Mouse (Mus musculus): ENCODE results near the gene Zfp212.
A peak's percentile ranks its signal among the peaks of the same experiment; 100 is the strongest.

Zfp212 gene

DNA sequence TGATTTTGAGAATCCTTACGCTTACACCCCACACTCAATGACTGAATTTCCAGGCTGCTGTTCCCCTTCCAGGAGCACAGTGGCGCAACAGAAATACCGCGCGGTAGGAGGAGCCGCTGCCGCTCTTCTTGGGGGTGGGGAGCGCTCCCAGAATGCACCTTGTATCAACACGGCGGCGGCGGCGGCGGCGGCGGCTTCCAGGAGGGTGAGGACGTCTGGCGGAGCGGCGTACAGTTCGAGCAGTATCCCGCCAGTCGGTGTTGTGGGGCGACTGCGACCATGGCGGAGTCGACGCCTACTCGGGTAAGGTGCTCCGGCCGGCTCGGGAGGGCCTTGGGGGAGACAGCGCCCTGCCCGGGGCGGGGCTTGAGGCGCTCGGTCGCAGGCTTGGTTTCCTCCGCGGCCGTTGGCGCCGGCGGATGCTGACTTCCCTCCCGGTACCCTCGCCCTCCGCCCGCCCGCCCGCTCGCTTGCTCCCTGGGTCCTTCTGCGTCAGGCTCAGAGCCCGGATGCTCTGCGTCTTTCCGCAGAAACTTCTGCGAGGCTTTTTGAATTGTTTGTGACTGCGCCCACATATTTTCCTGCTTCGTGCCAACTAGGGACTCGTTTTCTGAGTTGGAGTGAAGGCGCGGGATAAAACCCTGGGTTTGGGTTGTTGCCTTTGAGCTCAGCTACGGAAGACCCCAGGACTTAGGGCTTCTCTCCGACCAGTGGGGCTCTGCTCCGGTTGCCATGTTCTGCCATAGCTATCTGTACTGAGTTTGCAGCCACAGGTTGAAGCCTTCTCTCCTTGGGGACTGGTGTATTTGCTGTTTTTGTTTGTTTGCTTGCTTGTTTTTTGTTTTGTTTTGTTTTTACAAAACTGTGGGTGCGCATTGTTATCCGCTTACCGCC is at the start of gene Zfp212:
TSS of gene Zfp212 (plus strand) at position 30 of the 894 bp plus-strand sequence.
- peak; percentile 85 for DNase-seq

DNA sequence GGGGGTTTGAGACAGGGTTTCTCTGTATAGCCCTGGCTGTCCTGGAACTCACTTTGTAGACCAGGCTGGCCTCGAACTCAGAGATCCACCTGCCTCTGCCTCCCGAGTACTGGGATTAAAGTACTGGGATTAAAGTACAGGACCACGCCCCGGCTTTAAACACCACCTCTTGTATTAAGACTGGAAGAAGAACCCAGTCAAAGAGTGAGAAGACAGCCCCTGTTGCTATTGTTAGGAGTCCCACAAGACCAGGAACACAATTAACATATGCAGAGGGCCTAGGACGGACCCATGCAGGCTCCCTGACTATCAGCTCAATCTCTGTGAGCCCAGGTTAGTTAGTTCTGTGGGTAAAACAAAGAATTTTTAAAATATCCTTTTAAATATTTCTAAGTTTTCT is 48.0 kb upstream of the Zfp212 start:
- DNase-seq = no peak

DNA sequence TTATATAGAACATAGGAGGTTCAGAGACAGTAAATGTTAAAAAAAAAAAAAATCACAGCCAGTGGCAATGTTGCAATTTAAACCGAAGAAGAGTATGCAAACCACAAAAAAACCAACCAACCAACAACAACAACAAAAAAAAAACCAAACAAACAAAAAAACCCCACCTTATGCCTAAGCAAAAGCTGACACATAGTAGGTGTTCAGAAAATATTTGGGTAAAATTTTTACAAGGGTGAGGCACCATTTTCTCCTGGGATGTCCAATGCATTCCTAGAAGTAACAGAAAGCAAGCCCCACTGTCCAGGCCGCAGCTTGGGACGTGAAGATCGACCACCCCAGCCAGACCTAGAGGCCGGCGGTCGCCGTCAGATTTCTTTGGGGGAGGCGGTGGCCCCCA is 43.2 kb upstream of the Zfp212 start, which contains the start of gene Zfp282:
TSS of gene Zfp282 (plus strand) at position 147 of the 400 bp plus-strand sequence.
- DNase-seq = no peak

DNA sequence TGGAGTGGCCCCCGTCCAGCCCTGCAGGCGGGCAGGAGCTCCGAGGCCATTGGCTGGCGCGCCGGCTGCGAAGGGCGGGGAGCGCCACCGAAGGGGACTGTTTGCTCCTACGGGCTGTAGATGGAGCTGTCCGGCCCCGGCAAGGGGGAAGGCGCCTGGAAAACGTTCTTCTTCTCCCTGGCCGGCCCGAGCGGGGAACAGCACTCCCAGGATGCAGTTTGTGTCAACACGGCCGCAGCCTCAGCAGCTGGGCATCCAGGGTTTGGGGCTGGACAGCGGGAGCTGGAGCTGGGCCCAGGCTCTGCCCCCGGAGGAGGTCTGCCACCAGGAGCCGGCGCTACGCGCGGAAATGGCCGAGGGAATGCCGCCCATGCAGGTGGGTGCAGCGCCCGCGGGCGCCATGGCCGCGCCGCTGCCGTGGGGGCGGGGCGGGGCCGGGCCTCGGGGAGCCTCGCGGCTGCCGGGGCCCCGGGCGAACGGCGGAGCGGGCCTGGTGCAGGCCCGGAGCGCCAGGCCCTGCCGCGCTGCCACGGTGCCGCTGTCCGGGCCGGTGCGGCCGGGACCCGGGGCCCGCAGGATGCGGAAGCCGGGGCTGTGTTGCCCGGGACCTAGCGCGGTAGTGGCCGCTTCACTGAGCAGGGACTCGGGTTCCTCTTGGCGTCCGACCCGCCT is 42.7 kb upstream of the Zfp212 start:
- peak; percentile 89 for DNase-seq

DNA sequence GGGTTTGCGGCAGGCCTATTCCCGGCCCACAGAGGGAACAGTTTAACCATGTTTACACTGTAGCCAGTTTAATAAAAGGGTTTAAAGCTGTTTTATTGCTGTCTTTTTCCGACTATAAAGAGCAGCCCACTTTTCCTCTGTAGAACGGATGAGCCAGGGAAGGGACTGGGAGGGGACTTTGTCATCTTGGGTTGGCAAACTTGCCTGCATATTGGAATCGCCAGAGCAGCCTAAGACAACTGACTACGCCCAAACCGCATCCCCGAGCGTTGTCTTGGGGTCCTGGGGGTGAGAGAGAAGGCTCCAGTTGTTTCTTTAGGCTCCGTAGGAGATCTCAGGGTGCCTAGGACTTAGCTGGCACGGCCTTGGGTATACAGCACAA is 42.2 kb upstream of the Zfp212 start:
- no peak for DNase-seq

DNA sequence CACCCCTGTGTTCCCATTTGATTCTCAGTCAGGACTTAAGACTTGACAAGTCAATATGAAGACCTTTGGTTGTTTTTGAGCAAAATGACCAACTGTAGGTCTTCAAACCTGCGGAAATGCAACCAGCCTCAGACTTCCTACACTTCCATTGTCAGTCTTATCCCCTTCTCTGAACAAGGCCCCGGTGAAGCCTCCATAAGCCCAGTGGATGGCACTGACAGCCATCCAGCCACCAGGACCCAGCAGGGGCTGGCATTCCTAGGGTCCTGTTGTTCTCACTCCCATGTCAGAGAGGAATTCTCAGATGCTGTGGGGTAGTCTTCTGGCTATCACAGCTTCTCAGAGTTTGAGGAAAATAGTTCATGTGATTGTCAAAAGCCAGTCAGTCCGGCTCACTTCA is 41.7 kb upstream of the Zfp212 start:
- DNase-seq = no peak

DNA sequence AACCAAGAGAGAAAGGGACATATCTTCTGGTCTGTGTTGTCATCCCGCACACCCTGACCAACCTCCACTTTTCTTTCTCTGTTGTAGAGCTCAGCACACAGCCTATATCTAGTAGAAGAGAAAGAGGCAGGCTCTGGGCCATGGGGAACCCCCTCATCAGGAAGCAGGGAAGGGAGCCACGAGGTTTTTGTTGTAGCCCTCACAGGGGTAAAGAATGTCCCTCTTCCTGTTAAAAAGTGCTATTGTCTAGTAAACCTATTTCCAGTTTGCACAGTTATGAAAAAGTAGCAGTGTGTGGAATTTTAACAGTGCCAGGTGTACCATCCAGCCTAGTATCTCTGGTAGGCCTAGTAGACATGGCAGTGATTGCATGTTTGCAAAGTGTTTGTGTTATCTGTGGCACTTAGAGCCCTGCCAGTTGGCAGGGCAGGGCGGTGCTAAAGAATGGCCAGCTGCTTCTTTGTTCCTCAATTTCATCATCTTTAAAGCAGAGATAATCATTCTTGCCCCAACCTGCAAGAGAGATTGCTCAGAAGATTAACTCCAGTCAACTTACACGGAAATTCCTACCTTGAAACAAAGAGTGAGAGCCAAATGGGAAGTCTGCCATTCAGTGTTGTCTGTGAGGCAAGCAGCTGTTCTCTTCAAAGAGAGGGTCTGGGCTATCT is 41.1 kb upstream of the Zfp212 start:
- DNase-seq = no peak

DNA sequence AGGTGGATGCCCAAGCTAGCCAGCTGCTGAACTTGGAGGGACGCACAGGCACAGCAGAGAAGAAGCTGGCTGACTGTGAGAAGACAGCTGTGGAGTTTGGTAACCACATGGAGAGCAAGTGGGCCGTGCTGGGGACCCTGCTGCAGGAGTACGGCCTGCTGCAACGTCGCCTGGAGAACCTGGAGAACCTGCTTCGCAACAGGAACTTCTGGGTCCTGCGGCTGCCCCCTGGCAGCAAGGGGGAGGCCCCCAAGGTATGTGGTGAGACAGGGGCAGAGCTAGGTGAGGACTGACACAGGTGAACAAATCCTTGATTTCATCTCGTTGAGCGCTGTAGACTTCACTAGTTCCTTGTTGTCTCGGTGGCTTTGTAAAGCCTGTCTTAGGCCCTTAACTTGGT is 40.1 kb upstream of the Zfp212 start:
- no peak for DNase-seq

DNA sequence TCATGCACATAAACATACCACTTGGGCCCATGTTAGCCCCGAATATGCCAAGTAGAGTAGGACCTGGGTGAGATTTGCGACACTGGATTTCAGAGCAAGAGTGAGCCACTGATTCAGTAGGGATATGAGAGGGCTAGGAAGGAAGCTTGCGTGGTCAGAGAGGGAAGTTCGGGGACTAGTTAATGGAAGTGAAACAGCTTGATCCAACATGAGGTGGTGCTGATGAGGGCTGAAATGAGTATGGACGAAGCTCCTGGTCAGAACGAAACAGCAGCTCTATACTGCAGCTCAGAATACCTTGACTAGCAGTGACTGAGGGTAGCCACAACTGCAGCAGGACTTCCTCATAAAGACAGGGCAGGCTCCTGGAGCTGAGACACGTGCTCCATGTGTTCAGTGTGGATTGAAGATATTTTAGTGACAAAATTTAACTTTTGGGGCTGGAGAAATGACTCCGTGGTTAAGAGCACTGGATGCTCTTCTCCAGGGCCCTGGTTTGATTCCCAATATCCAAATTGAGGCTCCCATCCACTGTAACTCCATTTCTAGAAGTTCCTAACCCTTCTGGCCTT is 31.4 kb upstream of the Zfp212 start:
- DNase-seq = no peak

DNA sequence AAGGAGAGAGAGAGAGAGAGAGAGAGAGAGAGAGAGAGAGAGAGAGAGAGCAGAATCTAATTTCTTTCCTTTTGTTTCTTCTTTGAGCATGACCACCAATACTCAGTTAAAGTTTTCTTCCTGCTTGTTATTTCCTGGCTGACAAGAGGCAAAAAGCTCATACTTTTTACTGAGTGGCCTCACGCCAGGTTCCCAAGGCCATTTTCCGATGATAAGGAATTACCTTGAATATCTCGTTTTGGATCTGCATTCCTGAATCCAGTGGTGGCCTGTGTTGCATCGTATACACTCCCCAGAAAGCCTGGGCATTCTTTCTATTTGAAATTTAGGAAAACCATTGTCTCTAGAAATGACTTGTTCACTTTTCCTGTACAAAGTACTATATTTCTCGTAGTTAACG is 20.9 kb upstream of the Zfp212 start:
- no peak for DNase-seq

DNA sequence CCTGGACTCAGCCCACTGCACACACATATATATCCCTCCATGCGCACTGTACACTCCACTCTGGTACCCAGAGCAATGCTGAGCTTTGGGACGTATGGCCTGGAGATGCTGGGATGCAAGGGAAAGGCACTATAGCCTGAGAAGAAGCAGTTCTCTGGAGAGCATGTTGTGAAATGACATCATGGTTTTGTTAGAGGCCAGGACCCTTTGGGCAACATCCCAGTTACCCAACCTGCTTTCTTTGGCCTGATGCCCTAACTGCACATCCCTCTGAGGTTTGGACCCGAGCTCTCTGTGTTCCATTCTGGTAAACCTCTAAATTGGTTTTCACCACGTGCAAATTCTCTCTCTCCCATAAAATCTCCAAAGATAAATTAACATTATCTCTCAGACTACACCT is 16.7 kb upstream of the Zfp212 start:
- DNase-seq = peak; percentile 68

DNA sequence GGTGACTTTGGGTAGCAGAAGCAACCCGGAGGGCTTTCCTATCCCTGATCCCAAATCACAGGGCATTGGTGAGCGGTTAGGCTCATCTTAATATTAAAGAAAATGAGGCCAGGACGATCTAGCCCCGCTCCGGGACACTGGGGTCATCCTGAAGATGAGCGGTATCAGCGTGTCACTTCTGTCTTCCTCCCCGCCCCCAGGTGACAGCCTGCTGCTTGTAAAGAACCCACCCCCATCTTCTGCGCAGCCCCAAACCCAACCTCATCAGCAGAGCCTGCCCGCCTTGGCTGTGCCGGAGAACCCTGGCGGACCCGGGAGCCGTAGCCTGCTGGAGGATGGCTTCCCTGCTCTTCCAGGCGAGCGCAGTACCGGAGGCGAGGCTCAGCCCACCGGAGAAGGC is 15.9 kb upstream of the Zfp212 start:
- no peak for DNase-seq

DNA sequence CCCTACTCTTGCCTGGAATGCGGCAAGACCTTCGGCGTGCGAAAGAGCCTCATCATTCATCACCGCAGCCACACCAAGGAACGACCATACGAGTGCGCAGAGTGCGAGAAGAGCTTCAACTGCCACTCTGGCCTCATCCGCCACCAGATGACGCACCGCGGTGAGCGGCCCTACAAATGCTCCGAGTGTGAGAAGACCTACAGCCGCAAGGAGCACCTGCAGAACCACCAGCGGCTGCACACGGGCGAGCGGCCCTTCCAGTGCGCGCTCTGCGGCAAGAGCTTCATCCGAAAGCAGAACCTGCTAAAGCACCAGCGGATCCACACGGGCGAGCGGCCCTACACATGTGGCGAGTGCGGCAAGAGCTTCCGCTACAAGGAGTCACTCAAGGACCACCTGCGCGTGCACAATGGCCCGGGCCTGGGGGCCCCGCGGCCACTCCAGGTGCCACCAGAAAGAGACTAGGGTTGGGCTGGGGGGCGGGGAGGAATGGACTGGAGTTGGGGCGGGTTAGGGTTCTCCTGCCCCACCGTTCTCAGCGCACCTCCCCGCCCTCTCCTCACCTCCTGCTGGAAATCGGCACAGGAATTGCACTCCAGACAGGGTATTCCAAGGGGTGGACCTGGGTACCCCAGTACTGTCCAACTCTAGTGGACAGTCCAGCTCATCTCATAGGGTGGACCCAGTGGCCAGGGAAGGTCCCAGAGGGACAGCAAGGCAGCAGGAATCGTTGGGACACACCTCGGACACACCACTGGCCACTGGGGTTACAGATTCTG is 15.2 kb upstream of the Zfp212 start:
- no peak for DNase-seq

DNA sequence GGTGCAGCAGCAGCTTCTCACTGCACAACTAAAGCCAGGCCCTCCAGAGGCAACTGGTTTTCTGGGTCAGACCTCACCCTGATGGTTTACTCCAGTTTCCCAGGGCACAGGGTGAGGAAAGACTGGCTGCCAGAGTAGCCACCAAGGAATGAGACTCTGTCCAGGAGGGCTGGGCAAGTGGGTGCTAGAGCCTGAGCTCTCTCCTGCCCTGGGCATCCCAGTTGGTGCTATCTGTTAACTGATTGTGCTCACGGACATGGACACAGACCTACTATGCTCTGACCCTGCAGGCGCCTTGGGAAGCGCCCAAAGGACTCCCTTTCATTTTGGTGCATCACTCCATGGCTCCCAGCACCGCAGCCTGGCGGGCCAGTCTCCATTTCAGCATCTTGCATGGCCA is 13.9 kb upstream of the Zfp212 start:
- no peak for DNase-seq

DNA sequence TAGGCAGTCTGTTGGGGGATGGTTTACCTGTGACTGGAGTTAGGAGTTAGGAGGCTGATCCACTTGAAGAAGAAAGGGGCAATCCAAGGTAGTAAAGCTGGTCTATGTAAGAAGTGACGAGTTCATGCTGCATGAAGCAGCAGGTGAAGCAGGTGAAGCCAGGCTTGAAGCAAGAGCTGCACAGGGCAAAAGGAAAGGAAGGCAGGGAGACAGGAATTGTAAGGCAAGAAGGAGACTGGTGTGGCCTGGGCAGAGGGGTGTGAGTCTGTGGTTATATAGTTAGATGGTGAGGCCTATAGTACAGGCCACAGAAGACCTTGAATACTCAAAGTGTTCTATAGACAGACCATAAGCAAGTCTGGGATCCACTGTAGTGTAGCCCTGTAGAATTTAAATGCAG is 11.3 kb upstream of the Zfp212 start:
- DNase-seq = no peak

DNA sequence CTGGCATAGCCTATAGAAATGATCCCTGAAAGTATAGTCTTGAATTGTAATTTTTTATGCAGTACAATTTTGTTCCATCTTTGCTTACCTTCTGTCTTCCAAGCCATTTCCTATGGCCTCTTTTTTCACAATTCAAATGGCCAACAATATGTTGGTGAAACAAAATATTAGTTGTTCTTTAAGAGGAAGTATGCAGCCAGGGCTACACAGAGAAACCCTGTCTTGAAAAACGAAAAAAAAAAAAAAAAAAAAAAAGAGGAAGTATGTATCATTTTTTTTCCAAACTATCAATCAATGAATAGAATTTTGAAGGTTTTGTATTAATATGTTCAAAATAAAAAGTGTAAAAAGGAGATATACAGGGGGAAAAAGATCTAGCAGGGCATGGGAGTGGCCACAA is 8.6 kb upstream of the Zfp212 start:
- no peak for DNase-seq

DNA sequence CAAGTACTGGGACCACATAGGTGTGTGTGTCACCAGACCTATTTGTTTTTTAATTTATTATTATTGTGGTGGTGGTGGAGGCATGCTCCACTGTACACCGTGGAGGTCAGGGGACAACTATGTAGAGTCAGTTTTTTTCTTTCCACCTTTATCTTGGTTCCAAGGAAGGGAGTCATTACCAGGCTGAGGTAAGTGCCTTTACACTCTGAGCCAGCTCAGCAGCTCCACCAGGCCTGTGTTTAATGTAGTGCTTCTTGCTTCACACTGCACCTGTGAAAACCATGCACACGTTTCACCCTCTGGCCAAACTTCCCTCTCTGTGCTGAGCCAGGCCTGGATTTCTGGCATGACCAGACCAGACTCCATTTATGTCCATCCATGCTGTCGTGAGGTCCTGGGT is 7.3 kb upstream of the Zfp212 start:
- DNase-seq = no peak

DNA sequence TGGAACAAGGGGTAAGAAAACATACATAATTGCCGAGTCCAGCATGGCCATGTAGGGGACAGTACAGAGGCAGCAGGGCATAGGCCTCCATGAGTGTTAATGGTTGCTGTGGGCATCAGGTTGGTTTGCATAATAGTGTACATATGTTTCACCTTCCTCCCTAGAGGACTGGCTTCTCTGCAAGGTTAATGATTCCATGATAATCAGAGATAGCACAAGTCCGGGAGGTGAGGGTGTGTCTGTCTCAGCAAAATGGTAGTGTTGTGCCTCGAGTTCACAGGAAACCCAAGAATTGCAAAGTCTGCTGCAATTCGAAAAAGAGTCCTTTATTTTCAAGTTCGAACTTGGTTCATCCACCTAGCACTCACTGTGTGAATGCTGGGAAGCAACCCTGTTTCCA is 3.2 kb upstream of the Zfp212 start:
- DNase-seq = no peak

DNA sequence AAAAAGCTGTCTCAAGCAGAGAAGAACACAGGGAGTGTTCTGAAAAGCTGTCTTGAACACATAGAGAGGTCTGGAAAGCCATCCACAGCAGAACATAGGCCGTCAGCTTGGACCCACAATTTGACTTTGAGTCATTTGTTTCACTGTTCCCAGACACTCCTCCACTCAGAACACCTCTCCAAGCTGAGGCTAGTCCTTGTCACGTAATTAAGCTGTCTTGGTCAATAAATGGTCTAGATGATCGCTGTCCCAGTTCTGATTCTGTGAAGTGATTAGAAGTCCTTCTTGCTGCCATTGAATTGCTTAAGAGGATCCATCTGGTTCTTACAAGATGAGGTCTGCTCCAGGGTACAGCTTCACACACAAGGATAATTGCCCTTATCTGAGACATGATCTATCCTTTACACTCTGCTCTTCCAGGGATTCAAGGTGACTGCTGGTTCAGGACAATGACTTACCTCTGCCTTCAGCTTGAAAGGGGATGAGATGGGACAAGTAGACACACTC is 1.5 kb upstream of the Zfp212 start:
- DNase-seq = no peak

DNA sequence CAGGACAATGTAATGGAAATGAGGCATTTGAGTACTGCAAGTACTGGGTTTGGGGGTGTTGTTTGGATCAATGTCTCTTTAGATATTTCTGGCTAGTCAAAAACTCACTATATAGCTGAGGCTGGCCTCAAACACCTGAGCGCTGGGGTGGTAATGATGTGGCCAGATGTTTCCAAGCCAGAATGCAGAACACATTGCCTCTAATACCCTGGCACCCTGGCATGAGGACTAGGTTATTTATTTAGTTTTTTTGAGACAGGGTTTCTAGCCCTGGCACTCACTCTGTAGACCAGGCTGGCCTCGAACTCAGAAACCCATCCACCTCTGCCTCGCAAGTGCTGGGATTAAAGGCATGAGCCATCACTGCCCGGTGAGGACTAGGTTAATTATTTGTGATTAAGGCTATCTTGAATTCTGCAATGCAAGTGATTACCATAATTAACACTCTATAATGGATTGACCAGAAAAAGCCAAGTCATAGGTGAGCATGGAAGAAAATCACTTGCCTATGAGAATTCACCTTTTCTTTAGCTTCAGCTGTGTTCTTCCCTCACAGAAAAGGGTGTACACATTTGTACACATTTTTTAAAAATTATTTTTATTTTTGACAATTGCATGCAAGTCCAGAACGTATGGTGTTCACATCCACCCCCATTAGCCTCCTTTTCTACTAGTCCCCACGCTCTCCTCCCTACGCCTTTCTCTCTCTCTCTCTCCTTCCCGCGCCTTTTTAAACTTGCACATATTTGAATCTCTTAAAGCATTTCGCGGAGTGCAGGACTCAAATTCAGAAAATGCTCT is 430 bp upstream of the Zfp212 start:
- DNase-seq = no peak

DNA sequence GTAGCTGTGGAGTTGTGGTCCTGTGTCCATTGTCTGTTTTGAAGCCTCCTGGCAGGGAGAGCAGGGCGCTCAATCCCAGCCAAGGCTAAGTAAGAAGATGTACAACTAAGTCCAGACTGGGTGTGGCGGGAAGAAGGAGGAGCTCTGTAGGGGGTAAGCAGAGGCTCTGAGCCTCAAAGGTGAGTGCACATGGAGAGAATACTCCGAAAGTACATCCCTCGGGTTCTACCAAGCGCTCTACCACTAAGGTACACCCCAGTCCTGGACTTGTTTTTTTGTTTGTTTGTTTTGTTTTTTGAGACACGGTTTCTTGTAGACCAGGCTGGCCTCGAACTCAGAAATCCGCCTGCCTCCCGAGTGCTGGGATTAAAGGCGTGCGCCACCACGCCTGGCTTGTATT is 22.2 kb downstream of the Zfp212 start:
- no peak for DNase-seq
